Mouse (Mus musculus): ENCODE data around the gene Btnl10. TPM values are rescaled to one million over a fixed set of nuclear protein-coding genes. Genes with fewer than 3 reads are reported as not detected.

Btnl10 gene
- total RNA-seq (2017): not detected in 3 replicates

DNA sequence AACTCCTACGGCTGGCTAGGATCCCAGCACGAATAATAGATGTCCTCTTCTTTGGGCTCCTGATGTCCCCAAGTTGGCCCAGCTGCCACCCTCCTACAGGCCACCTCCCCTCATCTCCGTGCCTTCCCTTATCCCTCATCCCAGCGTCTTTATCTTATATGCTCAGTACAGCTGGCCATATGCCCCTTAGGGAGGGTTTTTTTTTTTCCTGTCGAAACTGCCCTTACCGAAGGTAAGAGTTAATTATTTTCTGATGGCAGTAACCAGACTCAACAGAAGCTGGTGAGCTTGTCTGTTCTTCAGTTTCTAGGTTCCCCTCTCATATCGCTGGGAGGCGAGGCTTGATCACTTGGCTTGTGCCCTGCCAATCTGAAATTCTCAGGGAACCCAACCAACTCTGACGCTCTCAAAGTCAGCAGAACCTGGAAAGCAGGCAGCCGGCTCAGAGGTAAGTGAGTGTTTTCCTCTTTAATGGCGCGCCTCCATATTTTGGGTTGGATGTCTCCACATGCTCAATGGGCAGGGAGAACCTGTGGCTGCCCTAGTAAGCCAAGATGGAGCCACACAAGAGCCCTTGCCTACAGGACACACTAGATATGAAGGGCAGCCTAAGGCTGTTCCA is at the start of gene Btnl10:
Gene Btnl10 (plus strand): TSS at position 164 of the 622 bp plus-strand sequence.
- no peak for ATAC-seq (replicated peaks; ENCODE audit: insufficient number of reproducible peaks, low FRiP score, low TSS enrichment, poor library complexity, severe bottlenecking)

DNA sequence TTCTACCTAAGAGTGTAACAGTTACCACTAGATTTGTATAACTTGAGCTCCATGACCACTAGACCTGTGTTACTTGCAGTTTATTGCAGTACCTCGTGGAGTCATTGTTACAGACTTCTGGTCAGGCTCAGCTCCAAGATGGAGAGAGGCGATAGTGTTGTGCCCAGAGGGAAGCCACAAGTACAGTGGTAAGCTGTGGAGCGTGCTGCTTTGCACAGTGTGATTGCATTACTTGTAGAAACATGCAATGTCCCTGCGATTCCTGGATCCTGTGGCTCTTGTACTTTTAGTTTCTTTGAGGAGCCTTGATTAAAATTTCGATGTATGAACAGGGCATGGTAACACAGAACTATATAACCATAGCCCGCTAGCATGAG is 49.8 kb upstream of the Btnl10 start:
- no peak for ATAC-seq (replicated peaks; ENCODE audit: insufficient number of reproducible peaks, low FRiP score, low TSS enrichment, poor library complexity, severe bottlenecking)

- no peak for ATAC-seq (replicated peaks; ENCODE audit: insufficient number of reproducible peaks, low FRiP score, low TSS enrichment, poor library complexity, severe bottlenecking)
These were observed 46.7 kb upstream of the Btnl10 start for GRCm38 (mm10) chr11:58870961-58871360.

- no peak for ATAC-seq (replicated peaks; ENCODE audit: insufficient number of reproducible peaks, low FRiP score, low TSS enrichment, poor library complexity, severe bottlenecking)
These were observed 34.0 kb upstream of the Btnl10 start for GRCm38 (mm10) chr11:58883756-58884155.

GRCm38 (mm10) chr11:58890511-58890910 is 27.2 kb upstream of the Btnl10 start:
- ATAC-seq (replicated peaks; ENCODE audit: insufficient number of reproducible peaks, low FRiP score, low TSS enrichment, poor library complexity, severe bottlenecking): no peak

- ATAC-seq (replicated peaks; ENCODE audit: insufficient number of reproducible peaks, low FRiP score, low TSS enrichment, poor library complexity, severe bottlenecking): no peak
These were observed 23.3 kb upstream of the Btnl10 start for GRCm38 (mm10) chr11:58894456-58894855.

DNA sequence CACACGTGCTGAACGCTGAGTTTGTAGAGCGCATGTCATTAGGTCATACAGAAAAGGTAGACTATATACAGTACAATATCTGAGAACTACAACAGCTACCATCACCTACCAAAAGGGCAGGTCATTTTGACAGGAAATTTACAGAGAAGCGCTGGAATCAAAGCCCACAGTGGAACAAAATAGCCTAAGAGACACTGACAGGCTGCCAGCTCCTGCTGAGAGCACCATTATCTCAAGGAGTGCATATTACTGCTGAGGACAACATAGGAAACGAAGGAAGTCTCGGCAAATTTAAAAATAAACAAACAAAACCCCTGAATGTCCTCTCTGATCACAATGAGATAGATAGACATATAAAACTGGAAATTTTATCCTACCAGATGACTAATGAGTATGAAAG is 20.2 kb upstream of the Btnl10 start:
- ATAC-seq (replicated peaks; ENCODE audit: insufficient number of reproducible peaks, low FRiP score, low TSS enrichment, poor library complexity, severe bottlenecking): no peak

DNA sequence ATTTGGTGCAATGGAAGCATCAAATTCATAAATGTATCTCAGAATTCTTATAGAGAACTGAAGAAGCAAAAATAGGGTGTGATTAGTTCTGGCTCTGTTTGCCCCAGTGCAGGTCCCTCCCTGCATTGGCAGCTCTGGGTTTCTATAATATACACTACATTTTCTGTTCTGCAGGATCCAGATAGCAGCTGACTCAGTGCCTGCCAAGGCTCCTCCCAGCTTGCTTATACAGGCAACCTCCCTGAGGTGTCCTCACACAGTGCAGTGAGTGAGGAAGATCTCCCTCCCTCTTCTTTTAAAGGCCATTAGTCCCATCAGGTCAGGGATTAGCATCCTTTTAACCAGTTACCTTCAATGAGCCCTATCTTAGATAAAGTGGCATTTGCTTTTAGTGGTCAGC is 16.6 kb upstream of the Btnl10 start:
- no peak for ATAC-seq (replicated peaks; ENCODE audit: insufficient number of reproducible peaks, low FRiP score, low TSS enrichment, poor library complexity, severe bottlenecking)

DNA sequence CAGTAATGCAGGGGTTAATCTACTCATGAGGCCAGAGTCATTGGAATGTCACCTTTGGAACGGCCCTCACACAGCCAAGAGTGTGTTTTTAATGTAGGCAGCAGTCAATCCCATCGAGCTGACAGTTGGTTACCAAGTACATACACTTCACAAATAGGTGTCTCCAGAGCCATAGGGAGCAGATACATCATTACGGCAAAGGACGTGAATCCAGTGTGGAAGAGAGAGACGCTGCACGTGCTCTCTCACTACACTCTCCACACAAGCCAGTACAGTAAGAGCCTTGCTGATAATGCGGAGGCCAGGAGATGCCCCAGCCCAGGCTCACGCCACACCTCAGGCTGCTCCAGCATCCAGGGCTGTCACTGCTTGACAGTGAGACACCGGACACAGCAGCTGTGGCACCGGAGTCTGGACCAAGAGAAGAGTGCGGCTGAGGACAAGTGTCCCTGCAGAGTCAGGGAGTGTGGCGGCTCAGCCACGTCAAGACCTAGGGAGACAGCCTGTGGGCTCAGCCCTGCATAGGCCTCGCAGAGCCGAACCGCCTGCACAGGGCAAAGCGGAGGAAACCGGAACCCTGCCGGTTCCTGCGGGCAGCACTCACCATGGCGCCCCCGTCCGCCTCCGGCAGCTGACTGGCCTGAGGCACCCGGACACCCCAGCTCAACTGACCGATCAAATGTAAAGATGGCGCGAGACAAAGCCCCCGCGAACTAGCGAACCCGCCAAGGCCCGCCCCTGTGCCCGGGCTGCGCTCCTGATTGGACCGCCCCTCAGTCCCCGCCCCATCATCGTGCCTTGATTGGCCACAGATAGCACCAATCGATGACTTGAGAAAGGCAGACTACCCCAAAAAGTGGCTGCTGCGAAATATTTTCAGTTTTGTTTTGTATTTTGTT is 13.9 kb upstream of the Btnl10 start, which contains the start of gene Zfp39:
Gene Zfp39 (minus strand): TSS at position 715 of the 899 bp plus-strand sequence.
- peak; percentile 92 for ATAC-seq (replicated peaks; ENCODE audit: insufficient number of reproducible peaks, low FRiP score, low TSS enrichment, poor library complexity, severe bottlenecking)

GRCm38 (mm10) chr11:58904410-58904718 is 13.3 kb upstream of the Btnl10 start:
- no peak for ATAC-seq (replicated peaks; ENCODE audit: insufficient number of reproducible peaks, low FRiP score, low TSS enrichment, poor library complexity, severe bottlenecking)

DNA sequence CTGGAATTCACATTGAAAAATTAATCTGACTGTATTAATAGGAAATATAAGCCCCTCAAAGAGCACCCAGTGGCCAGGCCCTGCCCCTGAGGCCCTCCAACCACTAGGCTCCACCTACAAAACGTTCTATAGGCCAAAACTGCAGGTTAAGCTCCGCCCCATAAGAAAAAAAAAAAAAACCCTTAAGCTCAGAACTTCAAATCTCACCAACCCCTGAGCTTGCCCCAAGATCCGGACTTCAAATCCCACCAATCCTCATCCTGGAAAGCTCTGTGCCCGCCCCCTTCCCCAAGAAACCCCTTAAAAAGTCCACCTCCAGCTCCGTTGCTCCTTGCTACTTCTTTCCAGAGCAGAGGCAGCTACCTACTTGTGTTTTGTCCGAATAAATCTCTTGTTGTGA is 12.9 kb upstream of the Btnl10 start:
- no peak for ATAC-seq (replicated peaks; ENCODE audit: insufficient number of reproducible peaks, low FRiP score, low TSS enrichment, poor library complexity, severe bottlenecking)

DNA sequence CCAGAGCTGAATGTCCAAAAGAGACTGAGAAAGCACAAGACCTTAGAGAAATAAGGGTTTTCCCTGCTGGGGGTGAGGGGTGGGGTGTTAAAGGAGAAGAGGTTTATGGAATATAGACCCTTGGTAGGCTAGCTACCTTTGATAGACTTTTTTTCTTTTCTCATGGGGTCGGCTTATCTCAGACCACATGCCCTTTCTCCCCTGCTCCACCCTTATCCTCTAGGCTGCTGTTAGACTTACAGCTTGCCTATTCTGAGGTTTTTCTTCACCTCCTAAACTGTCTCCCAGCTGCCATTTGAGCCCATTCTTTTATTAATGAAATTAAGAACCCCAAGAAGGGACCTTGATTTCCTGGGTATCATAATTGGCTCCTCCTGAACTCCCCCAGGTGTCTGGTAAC is 3.9 kb upstream of the Btnl10 start:
- ATAC-seq (replicated peaks; ENCODE audit: insufficient number of reproducible peaks, low FRiP score, low TSS enrichment, poor library complexity, severe bottlenecking): no peak

DNA sequence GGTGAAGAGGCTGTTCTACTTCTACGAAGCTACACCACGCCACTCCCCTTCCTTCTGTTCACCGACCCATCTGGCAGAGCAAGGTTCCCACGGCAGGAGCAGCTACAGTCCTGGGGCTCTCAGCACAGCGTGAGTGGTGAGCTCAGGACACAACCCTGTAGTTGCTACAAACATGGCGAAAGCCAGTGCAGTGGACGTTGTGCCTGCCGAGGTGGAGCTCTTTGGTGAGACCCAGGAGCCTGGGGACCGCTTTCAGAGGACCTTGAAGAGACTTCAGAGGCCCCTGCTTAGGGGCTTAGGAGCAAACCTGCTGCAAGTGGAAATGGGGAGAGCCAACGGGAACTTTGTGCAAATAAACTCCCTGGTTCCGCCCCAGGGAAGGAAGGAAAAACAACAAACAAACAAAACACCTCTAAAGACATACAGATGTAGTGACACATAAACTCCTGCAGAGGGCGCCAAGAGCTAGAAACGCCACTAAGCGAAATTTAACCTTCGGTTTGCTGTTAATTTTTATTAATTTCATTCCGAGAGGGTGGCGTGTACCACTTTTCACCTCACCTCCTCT is 3.2 kb upstream of the Btnl10 start:
- no peak for ATAC-seq (replicated peaks; ENCODE audit: insufficient number of reproducible peaks, low FRiP score, low TSS enrichment, poor library complexity, severe bottlenecking)

DNA sequence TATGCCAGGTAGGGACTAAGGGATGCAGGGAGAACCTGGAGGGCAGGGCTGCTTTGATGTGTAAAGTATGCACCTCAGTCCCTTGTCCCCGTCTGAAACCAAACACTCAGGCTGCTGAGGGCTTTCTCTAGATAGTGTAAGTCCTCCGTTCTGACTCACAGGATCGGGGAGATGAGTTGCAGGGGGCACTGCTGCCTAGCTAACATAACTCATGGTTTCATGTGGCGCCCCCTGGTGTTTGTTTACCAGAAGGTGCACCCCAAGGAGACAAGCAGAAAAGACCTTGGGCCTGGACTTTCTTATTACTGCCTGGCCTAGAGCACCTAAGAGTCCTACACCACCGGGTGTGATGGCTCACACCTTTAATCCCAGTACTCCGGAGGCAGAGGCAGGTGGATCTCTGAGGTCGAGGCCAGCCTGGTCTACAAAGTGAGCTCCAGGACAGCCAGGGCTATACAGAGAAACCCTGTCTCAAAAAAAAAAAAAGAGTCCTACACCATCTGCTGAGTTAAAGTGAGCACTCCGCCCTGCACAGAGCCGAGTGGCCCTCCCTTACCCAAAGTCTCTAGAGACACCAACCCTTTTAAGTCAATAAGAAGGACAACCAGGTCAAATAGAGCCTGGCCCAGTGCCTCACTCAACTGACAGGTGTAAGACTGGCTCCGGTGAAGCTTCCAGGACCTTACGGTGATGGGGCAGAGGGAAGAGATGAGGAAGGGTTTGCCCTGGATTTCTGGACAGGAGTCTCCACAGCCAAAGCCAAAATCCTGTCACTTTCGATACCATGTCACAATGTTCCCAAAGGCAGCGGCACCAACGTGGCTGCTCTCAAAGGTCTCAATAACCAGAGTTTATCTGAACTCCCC is 596 bp upstream of the Btnl10 start:
- peak; percentile 51; the same call in 1 of the 2 replicates for ATAC-seq (replicated peaks; ENCODE audit: insufficient number of reproducible peaks, low FRiP score, low TSS enrichment, poor library complexity, severe bottlenecking)

DNA sequence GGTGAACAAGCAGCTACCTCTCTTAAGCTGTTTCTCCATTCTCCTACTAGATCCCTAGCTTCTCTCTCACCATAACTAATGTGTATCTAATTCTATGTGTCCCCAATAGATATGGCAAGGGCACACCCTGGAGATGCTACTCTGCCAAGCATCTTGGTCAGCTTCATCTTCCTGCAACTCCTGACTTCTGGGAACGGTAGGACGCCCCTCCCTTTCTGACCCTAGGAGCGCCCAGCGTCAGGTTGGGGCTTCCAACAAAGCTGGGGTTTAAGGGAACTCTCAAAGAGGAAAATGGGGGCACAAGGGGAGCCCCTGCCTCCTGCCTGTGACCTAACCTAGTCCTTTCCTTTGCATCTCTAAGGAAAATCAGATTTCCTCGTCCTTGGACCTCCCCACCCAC is 1.1 kb downstream of the Btnl10 start:
- no peak for ATAC-seq (replicated peaks; ENCODE audit: insufficient number of reproducible peaks, low FRiP score, low TSS enrichment, poor library complexity, severe bottlenecking)

DNA sequence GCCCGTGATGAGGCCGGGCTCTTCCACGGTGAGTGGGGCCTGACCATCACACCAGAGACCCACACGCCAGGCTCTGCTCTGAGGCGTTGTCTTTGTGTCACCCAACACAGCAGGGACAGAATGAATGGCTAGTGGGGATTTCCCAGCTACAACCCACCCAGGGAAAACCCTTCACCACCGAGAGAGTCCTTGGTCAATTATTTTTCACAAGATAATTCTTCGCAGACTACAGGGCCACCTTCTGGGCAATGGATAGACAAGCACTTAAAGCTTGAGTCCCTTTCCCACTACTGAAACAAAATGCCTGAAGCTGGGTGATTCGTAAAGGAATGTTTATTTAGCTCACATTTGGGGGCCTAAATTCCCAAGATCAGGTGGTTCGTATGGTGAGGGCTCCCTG is 4.7 kb downstream of the Btnl10 start:
- ATAC-seq (replicated peaks; ENCODE audit: insufficient number of reproducible peaks, low FRiP score, low TSS enrichment, poor library complexity, severe bottlenecking): no peak

DNA sequence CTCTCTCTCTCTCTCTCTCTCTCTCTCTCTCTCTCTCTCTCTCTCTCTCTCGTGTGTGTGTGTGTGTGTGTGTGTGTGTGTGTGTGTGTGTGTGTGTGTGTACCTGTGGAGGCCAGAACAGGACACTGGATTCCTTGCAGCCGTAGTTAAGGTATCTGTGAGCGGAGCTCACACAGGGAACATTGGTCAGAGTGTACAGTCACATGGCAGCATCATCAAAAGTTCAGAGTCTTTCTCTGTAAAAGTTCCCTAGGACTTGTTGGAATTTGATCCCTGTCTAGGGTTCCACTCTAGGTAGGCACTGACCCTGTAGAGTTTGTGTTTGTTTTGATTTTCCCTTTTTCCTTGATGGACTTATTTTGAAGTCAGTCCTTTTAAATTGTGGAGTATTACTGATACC is 8.9 kb downstream of the Btnl10 start:
- no peak for ATAC-seq (replicated peaks; ENCODE audit: insufficient number of reproducible peaks, low FRiP score, low TSS enrichment, poor library complexity, severe bottlenecking)

DNA sequence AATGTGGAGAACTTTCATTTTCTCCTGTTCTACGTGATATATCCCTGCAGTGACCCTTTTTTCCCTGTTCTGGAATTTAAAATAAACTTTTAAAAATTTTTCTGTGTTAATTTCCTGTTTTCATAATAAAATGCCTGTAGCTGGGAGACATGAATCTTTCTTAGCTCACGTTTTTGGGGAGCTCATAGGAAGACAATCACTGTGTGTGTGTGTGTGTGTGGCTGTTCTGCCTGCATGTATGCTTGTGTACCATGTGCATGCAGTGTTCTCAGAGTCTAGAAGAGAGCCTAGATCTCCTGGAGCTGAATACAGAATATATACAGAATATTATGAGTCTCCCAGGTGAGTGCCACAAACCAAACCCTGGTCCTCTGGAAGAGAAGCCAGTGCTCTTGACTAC is 9.3 kb downstream of the Btnl10 start:
- no peak for ATAC-seq (replicated peaks; ENCODE audit: insufficient number of reproducible peaks, low FRiP score, low TSS enrichment, poor library complexity, severe bottlenecking)
